Mouse (Mus musculus) olfactory bulb, adult 2 months (tissue): ENCODE measurements around the gene Nr2c1.

Source experiments
- CTCF ChIP-seq: fragments of 200-500 bp; IDR thresholded peaks from 2 replicates; pipeline ENCODE4 v1.5.1; 2012; ENCODE audit warnings: low read depth, mild to moderate bottlenecking, low read length, moderate library complexity; ENCODE audit not compliant: insufficient read depth
- POLR2A ChIP-seq: fragments of 200-500 bp; IDR thresholded peaks from 2 replicates; pipeline ENCODE4 v1.6.1; 2012; ENCODE audit warnings: mild to moderate bottlenecking, low read depth, low read length, moderate library complexity; ENCODE audit not compliant: insufficient read depth

DNA sequence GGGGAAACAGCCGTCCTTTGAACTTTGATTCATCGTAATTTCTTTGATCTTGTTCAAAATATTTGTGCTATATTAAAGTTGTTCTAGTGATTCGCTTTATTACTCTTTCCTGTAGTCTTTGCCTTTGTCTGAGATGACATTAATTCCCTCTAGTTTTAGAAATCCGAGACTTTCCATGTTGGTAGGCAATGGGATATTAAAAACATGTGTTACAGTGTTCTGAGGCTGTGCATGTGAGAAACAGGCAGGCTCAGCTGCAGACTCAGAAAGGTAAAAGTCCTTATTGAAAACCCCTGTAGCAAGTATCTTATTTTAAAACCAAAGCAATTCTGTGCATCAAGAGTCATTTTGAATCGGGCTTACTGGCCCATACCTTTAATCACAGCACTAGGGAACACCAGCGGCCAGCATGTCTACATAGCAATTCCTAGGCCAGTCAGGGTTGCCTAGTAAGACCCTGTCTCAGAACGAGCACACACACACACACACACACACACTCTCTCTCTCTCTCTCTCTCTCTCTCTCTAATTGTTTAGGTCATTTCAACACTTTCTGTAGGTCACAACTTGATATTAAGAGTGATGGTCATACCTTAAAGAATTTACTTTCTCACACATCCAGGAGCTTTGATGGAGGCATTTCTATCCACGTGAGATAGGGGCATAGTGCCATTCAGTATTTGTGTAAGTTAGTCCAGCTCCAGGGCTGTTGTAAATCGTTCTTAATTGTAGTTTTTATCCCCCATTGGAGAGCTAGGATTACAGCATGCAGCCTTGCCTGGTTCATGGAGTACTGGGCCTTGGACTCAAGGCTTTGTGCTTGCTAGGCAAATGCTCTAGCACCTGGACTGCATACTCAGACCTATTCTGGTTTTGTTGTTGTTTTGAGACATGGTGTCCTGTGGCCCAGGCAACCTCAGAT is 36.7 kb upstream of the Nr2c1 start:
- TF ChIP-seq CTCF, result no peak
- TF ChIP-seq POLR2A, result no peak
